Mouse (Mus musculus) c-Kit-positive CD71-positive TER-119-negative erythroid progenitor cells, embryonic 14.5 days (primary cell): ENCODE measurements around the gene Enho.

ENCODE experiments used
- DNase-seq: peaks from one replicate; pipeline ENCODE4 v3.0.0-alpha.2; 2013; ENCODE audit warnings: low read depth

The Enho gene

GRCm38 (mm10) chr4:41631390-41631789 is 8.7 kb downstream of the Enho start:
- DNase-seq, result no peak

- no peak for DNase-seq
Observed at GRCm38 (mm10) chr4:41630196-41630595, 9.9 kb downstream of the Enho start.

- DNase-seq, result no peak
Observed at GRCm38 (mm10) chr4:41628202-41628927, 11.8 kb downstream of the Enho start.

- DNase-seq, result no peak
Observed at GRCm38 (mm10) chr4:41622071-41622470, 18.1 kb downstream of the Enho start.

GRCm38 (mm10) chr4:41618916-41619746 is 21.0 kb downstream of the Enho start:
- no peak for DNase-seq

- no peak for DNase-seq
Observed at GRCm38 (mm10) chr4:41615661-41616599, 24.2 kb downstream of the Enho start.

- peak; percentile 30 for DNase-seq
Observed at GRCm38 (mm10) chr4:41614156-41614555, 26.0 kb downstream of the Enho start.

GRCm38 (mm10) chr4:41612166-41612565 is 28.0 kb downstream of the Enho start:
- DNase-seq, result no peak

- no peak for DNase-seq
Observed at GRCm38 (mm10) chr4:41610594-41610980, 29.5 kb downstream of the Enho start.

GRCm38 (mm10) chr4:41609681-41610593 is 30.2 kb downstream of the Enho start:
- no peak for DNase-seq

- peak; percentile 31 for DNase-seq
Observed at GRCm38 (mm10) chr4:41606784-41607183, 33.3 kb downstream of the Enho start.

GRCm38 (mm10) chr4:41604476-41605396 is 35.4 kb downstream of the Enho start:
- no peak for DNase-seq

GRCm38 (mm10) chr4:41602818-41603217 is 37.3 kb downstream of the Enho start:
- DNase-seq, result no peak
